In the genomic region with DNA sequence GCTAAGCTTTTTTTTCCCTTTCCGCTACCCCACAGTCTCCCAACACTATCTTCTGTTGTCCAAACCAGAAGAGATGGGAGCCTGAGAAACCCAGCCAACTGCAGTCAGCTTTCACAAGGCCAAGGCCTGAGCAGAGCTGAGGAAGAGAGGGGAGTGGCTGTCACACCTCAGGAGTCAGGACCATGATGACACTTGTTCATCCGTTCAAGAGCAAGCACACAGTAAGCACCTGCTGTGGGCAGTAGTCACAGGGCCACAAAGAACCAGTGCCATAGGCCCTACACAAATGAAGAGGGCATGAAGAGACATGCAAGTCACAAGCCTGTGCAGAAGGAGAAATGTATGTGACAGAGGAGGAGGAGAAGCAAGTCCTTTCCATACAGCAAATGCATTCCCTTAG, we compare ENCODE assay signal across 32 mouse cellular contexts. TPM values are rescaled to one million over a fixed set of nuclear protein-coding genes. Genes with fewer than 3 reads are reported as not detected.
"Had no signal": no experiment of that assay in that cellular context is flagged by ENCODE, and none has a peak within 500 bp of the region (broad histone marks: within the 10 kb centered on the region; RNA-seq: fewer than 3 reads in every experiment).

No protein-coding gene starts in this region.

- H3K4me2 ChIP-seq: limb, embryonic 13.5 days; limb, embryonic 15.5 days; liver, embryonic 11.5 days; liver, embryonic 12.5 days; liver, embryonic 13.5 days; liver, embryonic 15.5 days; lung, embryonic 14.5 days; lung, embryonic 15.5 days; midbrain, embryonic 12.5 days; midbrain, embryonic 15.5 days; neural tube, embryonic 12.5 days had no signal

- H3K27ac ChIP-seq: left cerebral cortex, adult 2 months; limb, embryonic 10.5 days; limb, embryonic 12.5 days; limb, embryonic 13.5 days; limb, embryonic 15.5 days; liver, embryonic 12.5 days; liver, embryonic 13.5 days; liver, embryonic 14.5 days; liver, embryonic 15.5 days; lung, embryonic 15.5 days; macrophage; midbrain, embryonic 10.5 days; midbrain, embryonic 12.5 days; midbrain, embryonic 15.5 days; neural tube, embryonic 12.5 days had no signal

- H3K4me3 ChIP-seq: left cerebral cortex, adult 2 months; limb, embryonic 10.5 days; limb, embryonic 12.5 days; limb, embryonic 13.5 days; limb, embryonic 15.5 days; liver, embryonic 12.5 days; liver, embryonic 13.5 days; liver, embryonic 15.5 days; lung, embryonic 15.5 days; megakaryocyte, embryonic 14.5 days; midbrain, embryonic 10.5 days; midbrain, embryonic 12.5 days; midbrain, embryonic 15.5 days; myocyte; neural tube, embryonic 12.5 days had no signal

- H3K27me3 ChIP-seq: limb, embryonic 12.5 days; limb, embryonic 15.5 days; liver, embryonic 12.5 days; liver, embryonic 13.5 days; liver, embryonic 15.5 days; lung, embryonic 15.5 days; megakaryocyte, embryonic 14.5 days; midbrain, embryonic 12.5 days; midbrain, embryonic 15.5 days; neural tube, embryonic 12.5 days had no signal

- DNase-seq: left cerebral cortex, postnatal 4 days; liver; liver, embryonic 13.5 days; liver, postnatal 0 days; lung, adult 18-20 months; lung, adult 2 months; lung, postnatal 10 days; lung, postnatal 14 days; lung, postnatal 36 days; lung, postnatal 4 days; midbrain, embryonic 14.5 days had no signal

- H3K36me3 ChIP-seq: limb, embryonic 10.5 days; limb, embryonic 12.5 days; limb, embryonic 13.5 days; limb, embryonic 15.5 days; liver, embryonic 12.5 days; liver, embryonic 13.5 days; liver, embryonic 15.5 days; lung, embryonic 15.5 days; midbrain, embryonic 10.5 days; midbrain, embryonic 12.5 days; midbrain, embryonic 15.5 days; neural tube, embryonic 12.5 days had no signal

- H3K9me3 ChIP-seq: limb, embryonic 10.5 days; limb, embryonic 12.5 days; limb, embryonic 13.5 days; limb, embryonic 15.5 days; liver, embryonic 12.5 days; liver, embryonic 13.5 days; liver, embryonic 15.5 days; lung, embryonic 15.5 days; midbrain, embryonic 10.5 days; midbrain, embryonic 12.5 days; midbrain, embryonic 15.5 days; neural tube, embryonic 12.5 days had no signal

- H3K4me1 ChIP-seq: limb, embryonic 15.5 days; liver, embryonic 12.5 days; liver, embryonic 13.5 days; liver, embryonic 15.5 days; lung, embryonic 15.5 days; megakaryocyte, embryonic 14.5 days; midbrain, embryonic 10.5 days; midbrain, embryonic 12.5 days; midbrain, embryonic 15.5 days; neural tube, embryonic 12.5 days had no signal

- H3K9ac ChIP-seq: limb, embryonic 12.5 days; limb, embryonic 13.5 days; limb, embryonic 15.5 days; liver, embryonic 12.5 days; liver, embryonic 13.5 days; liver, embryonic 14.5 days; liver, embryonic 15.5 days; liver, postnatal 0 days; lung, embryonic 14.5 days; lung, embryonic 15.5 days; midbrain, embryonic 12.5 days; midbrain, embryonic 15.5 days; neural tube, embryonic 12.5 days had no signal

- ATAC-seq: liver, embryonic 12.5 days; liver, postnatal 0 days; lung, postnatal 0 days; midbrain, embryonic 15.5 days; midbrain, embryonic 16.5 days had no signal

RNA-seq across cellular contexts. Expression of a gene that starts 49.7 kb away (rescaled TPM):
- polyA plus RNA-seq: liver, adult 2 months; macrophage had no signal
